Mouse (Mus musculus) G1E (cell line): ENCODE results near the gene Emilin3. TPM values are rescaled to one million over a fixed set of nuclear protein-coding genes. Genes with fewer than 3 reads are reported as not detected.

Source experiments
- ATAC-seq: 2 replicates; pipeline ENCODE4 v1.8.0; 2016; ENCODE audit warnings: mild to moderate bottlenecking; ENCODE audit not compliant: insufficient number of reproducible peaks, poor library complexity, low FRiP score, severe bottlenecking; ENCODE audit errors: extremely low read depth
- DNase-seq: peaks from one replicate; pipeline ENCODE4 v3.0.0; 2012; ENCODE audit warnings: low spot score
- H3K27me3 ChIP-seq: 2 replicates; pipeline ENCODE4 v1.6.1; 2012; ENCODE audit warnings: mild to moderate bottlenecking, low read length, inconsistent platforms; ENCODE audit not compliant: insufficient read depth
- H3K36me3 ChIP-seq: replicated peaks from 2 replicates; pipeline ENCODE3; 2012; ENCODE audit warnings: mild to moderate bottlenecking, inconsistent platforms
- H3K4me1 ChIP-seq: 2 replicates; pipeline ENCODE4 v1.6.1; 2012; ENCODE audit warnings: low read depth, low read length, inconsistent platforms, mixed read lengths; ENCODE audit not compliant: insufficient read depth
- H3K4me3 ChIP-seq: 2 replicates; pipeline ENCODE4 v1.5.1; 2012; ENCODE audit warnings: low read depth, mild to moderate bottlenecking, inconsistent platforms, low read length, moderate library complexity, mixed read lengths
- H3K9me3 ChIP-seq: replicated peaks from 2 replicates; pipeline ENCODE4 v1.6.1; 2012; ENCODE audit warnings: inconsistent platforms
- CTCF ChIP-seq: IDR thresholded peaks from 2 replicates; pipeline ENCODE4 v1.5.1; 2012; ENCODE audit warnings: low read depth, low read length, inconsistent platforms, mixed read lengths
- GATA1 ChIP-seq: IDR thresholded peaks from 2 replicates; pipeline ENCODE4 v1.6.1; 2012; ENCODE audit warnings: borderline replicate concordance, low read length, inconsistent platforms, mixed read lengths
- GATA2 ChIP-seq: IDR thresholded peaks from 2 replicates; pipeline ENCODE4 v1.6.1; 2012; ENCODE audit warnings: low read depth, low read length, inconsistent platforms, borderline replicate concordance
- POLR2AphosphoS5 ChIP-seq: IDR thresholded peaks from 2 replicates; pipeline ENCODE4 v1.6.1; 2012; ENCODE audit warnings: low read depth, low read length, inconsistent platforms; ENCODE audit not compliant: insufficient replicate concordance
- TAL1 ChIP-seq: conservative IDR thresholded peaks from 2 replicates; pipeline ENCODE4 v1.6.1; 2012; ENCODE audit warnings: low read depth, low read length, inconsistent platforms, mixed read lengths
- polyA plus RNA-seq: library from polyadenylated mRNA; stranded (reverse); fragments of >175 nt; gene quantifications from 2 replicates; pipeline ENCODE4 v1.2.3, GENCODE M21; 2012
- total RNA-seq, 2 experiments: library from RNA; stranded (forward) in 1 of 2; stranded (reverse) in 1 of 2; fragments of 200-1000 nt in 1 of 2; fragments of >200 nt in 1 of 2; fragmentation: Nextera tagmentation in 1 of 2; gene quantifications; 2 replicates each; pipeline ENCODE4 v1.2.3; 2014 to 2017

The Emilin3 gene
- total and polyA plus RNA-seq, 3 experiments: 0.05 TPM; not detected in 2

DNA sequence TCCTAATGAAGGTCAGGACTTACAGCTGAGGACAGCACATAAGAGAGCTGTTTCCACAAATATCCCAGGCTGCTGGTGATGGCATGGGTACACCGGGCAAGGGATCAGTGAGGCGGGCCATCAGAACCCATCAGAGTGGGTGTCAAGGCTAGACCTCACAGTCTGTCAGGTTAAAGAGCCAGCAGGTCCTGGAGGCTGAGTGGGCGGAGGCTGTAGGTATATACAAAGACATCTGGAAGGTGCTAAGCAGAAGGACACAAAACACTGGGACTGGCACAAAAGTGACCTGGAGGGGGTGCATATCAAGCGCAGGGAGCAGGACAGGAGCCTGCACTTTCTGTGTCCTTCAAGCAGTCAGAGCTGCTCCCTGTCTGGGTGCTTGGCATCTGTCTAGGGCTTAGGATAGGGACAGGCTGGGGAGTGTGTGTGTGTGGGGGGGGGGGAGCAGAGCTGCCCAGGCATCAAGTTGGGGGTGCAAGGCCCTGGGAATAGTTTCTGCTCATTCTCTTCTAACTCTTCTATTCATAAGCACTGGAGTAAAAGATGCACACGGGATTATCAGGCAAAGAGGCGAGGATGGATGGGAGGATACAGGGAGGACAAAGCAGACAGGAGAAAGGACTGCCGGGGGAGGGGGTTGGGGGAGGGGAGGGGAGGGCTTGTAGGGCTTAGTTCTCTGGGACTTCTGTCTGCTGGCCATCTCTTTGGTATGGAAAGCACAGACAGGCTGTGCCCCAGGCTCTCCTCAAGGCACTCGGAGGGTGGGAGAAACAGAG lies 6.2 kb upstream of the Emilin3 start:
- H3K4me1 ChIP-seq: no peaks in the 10 kb centered on the region
- no peak for DNase-seq
- H3K4me3 ChIP-seq: no peak overlapping the region
- no peak for ATAC-seq
- TF ChIP-seq POLR2AphosphoS5 (no peak), CTCF (no peak), TAL1 (no peak), GATA1 (no peak), GATA2 (no peak)
- no peaks in the 10 kb centered on the region for H3K27me3 ChIP-seq
- H3K9me3 ChIP-seq: no peaks in the 10 kb centered on the region
- no peaks in the 10 kb centered on the region for H3K36me3 ChIP-seq

DNA sequence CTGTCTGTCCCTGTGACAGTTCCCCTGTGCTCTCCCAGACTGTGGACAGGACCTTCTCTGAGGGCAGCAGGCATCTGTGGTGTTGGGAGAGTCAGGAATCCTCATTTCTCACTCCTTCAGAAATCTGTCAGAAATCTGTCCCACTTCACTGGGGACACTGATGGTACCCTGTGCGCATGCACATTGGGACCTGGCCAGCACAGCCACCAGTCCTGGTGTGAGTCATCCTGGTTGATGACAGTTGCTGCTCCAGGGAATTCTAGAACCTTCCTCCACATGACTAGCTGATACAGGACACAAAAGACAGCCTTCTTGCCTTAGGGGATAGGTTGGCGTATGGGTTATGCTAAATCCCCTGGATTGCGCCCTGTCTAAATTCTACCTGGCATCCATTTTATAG lies 5.2 kb upstream of the Emilin3 start:
- H3K4me3 ChIP-seq: no peak overlapping the region
- no peaks in the 10 kb centered on the region for H3K36me3 ChIP-seq
- DNase-seq (no peak), ATAC-seq (no peak)
- H3K9me3 ChIP-seq: peaks cover 4% of the 10 kb centered on the region
- TF ChIP-seq CTCF: no peak
- no peak for TF ChIP-seq GATA2
- no peak for TF ChIP-seq TAL1
- TF ChIP-seq POLR2AphosphoS5: no peak
- TF ChIP-seq GATA1: no peak
- no peaks in the 10 kb centered on the region for H3K27me3 ChIP-seq
- H3K4me1 ChIP-seq: no peaks in the 10 kb centered on the region

DNA sequence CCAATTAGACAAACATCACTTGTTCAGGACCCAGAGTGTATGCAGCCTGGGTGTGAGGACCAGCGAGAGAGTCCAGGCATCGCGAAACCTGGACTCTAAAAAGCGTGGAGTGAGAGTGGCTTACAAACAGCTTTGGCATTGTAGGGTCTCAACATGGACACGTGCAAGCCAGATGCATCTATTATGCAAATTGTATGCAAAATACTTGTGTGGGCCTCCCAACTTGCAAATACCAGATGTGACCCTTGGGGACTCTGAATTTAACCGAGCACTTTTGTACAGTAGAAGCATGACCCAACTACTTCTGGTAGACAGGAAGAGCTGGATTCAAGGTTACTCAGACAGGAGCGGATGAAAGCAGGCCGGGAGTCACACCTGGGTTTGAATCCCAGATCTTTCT lies 4.6 kb upstream of the Emilin3 start:
- ATAC-seq (no peak), DNase-seq (no peak)
- TF ChIP-seq GATA1 (no peak), TAL1 (no peak), GATA2 (no peak), POLR2AphosphoS5 (no peak)
- Histone ChIP-seq H3K27me3 (no peaks in the 10 kb centered on the region), H3K36me3 (no peaks in the 10 kb centered on the region), H3K9me3 (peaks cover 10% of the 10 kb centered on the region), H3K4me3 (no peak overlapping the region), H3K4me1 (no peaks in the 10 kb centered on the region)

- H3K36me3 ChIP-seq: no peaks in the 10 kb centered on the region
- TF ChIP-seq CTCF (no peak), POLR2AphosphoS5 (no peak), TAL1 (no peak), GATA1 (no peak), GATA2 (no peak)
- no peaks in the 10 kb centered on the region for H3K27me3 ChIP-seq
- no peak; the same call in 1 of the 2 replicates for ATAC-seq
- no peaks in the 10 kb centered on the region for H3K4me1 ChIP-seq
- no peak overlapping the region for H3K4me3 ChIP-seq
- peaks cover 14% of the 10 kb centered on the region for H3K9me3 ChIP-seq
- DNase-seq: no peak
Observed at GRCm38 (mm10) chr2:160915821-160916610, 3.9 kb upstream of the Emilin3 start.

- no peaks in the 10 kb centered on the region for H3K36me3 ChIP-seq
- ATAC-seq: no peak
- H3K27me3 ChIP-seq: no peaks in the 10 kb centered on the region
- TF ChIP-seq GATA1 (no peak), TAL1 (no peak), GATA2 (no peak), POLR2AphosphoS5 (no peak), CTCF (no peak)
- H3K4me3 ChIP-seq: no peak overlapping the region
- no peak for DNase-seq
- no peaks in the 10 kb centered on the region for H3K4me1 ChIP-seq
- H3K9me3 ChIP-seq: peaks cover 14% of the 10 kb centered on the region
Observed at GRCm38 (mm10) chr2:160914656-160915055, 2.5 kb upstream of the Emilin3 start.

DNA sequence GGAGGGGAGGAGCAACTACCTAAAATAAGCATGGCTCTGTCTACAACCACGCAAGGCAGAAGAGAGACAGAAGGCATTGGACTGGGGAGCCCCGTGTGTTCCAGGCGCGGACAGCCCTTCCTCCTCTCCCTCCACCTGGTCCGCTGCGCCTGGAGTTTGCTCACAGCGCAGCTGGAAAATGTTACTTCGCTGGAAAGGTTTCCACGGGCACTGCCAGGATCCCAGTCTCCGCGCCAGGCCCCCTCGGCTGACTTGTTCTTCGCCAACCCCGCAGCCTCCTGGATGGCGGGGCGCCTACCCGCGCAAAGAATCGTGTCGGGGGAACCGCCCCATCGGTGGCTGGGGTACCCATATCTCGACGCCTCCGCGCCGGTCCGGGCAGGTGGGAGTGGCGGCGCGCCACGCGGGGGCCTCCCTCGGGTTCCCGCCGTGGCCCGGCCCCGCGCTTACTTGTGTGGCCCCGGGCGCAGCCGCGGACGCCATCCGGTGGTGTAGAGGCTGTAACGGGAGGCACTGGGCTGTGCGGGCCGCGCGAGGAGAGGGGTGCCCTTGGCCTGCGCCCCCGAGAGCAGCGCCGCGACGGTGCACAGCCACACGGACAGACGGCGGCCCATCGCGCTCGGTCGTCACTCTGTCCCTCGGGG lies 448 bp downstream of the Emilin3 start:
- Histone ChIP-seq H3K9me3 (peaks cover 14% of the 10 kb centered on the region), H3K4me3 (no peak overlapping the region; the same call in 1 of the 2 replicates), H3K36me3 (no peaks in the 10 kb centered on the region), H3K27me3 (no peaks in the 10 kb centered on the region; the same call in 1 of the 2 replicates), H3K4me1 (no peaks in the 10 kb centered on the region; the same call in 1 of the 2 replicates)
- ATAC-seq: no peak
- no peak for DNase-seq
- TF ChIP-seq TAL1 (no peak), POLR2AphosphoS5 (no peak), GATA1 (no peak), GATA2 (no peak), CTCF (no peak)
